Mouse (Mus musculus) fibroblast of lung, adult 2 months (primary cell): ENCODE results near the gene Pabpc4l.
"Not testable (repeated sequence)": the region's sequence is repeated elsewhere in the genome, so short reads cannot be mapped to it uniquely, and the experiment has no call there.

ENCODE experiments used
- DNase-seq: peaks from one replicate; pipeline ENCODE4 v3.0.0-alpha.2; 2011; ENCODE audit warnings: low read depth

The Pabpc4l gene

GRCm38 (mm10) chr3:46447481-46448265 is at the start of gene Pabpc4l:
Gene Pabpc4l (minus strand): TSS chr3:46448219.
- DNase-seq: no peak

GRCm38 (mm10) chr3:46490989-46491259 is 42.9 kb upstream of the Pabpc4l start:
- DNase-seq: no peak

GRCm38 (mm10) chr3:46490132-46490988 is 42.3 kb upstream of the Pabpc4l start:
- DNase-seq: no peak

GRCm38 (mm10) chr3:46486091-46486490 is 38.1 kb upstream of the Pabpc4l start:
- DNase-seq: not testable (repeated sequence)

GRCm38 (mm10) chr3:46448266-46448532 is 180 bp upstream of the Pabpc4l start:
- no peak for DNase-seq

- no peak for DNase-seq
Observed at GRCm38 (mm10) chr3:46431416-46431815, 16.6 kb downstream of the Pabpc4l start.
